In genomic region chr17:35267399-35268086, GRCm38 (mm10) we compare ENCODE assay signal across 25 mouse cellular contexts. TPM values are rescaled to one million over a fixed set of nuclear protein-coding genes. Genes with fewer than 3 reads are reported as not detected.
"Had no signal": no experiment of that assay in that cellular context is flagged by ENCODE, and none has a peak within 500 bp of the region (broad histone marks: within the 10 kb centered on the region; RNA-seq: fewer than 3 reads in every experiment).

No protein-coding gene starts in this region.

- H3K9ac ChIP-seq: liver, embryonic 13.5 days; liver, embryonic 15.5 days; liver, postnatal 0 days; lung, embryonic 15.5 days; midbrain, embryonic 13.5 days; midbrain, embryonic 15.5 days; neural tube, embryonic 12.5 days; stomach, embryonic 15.5 days had no signal

- H3K27ac ChIP-seq: liver, embryonic 13.5 days; liver, embryonic 15.5 days; lung, embryonic 15.5 days; macrophage; midbrain, embryonic 13.5 days; midbrain, embryonic 15.5 days; neural tube, embryonic 12.5 days; stomach, embryonic 15.5 days; stomach, postnatal 0 days had no signal

- H3K4me1 ChIP-seq: stomach, embryonic 15.5 days had no signal

- H3K27me3 ChIP-seq: megakaryocyte, embryonic 14.5 days had no signal

- ATAC-seq: liver, postnatal 0 days; lung, postnatal 0 days; midbrain, embryonic 13.5 days; midbrain, embryonic 15.5 days had no signal

- H3K4me2 ChIP-seq: liver, embryonic 13.5 days; liver, embryonic 15.5 days; lung, embryonic 15.5 days; midbrain, embryonic 11.5 days; midbrain, embryonic 13.5 days; midbrain, embryonic 15.5 days; neural tube, embryonic 12.5 days; stomach, embryonic 15.5 days had no signal

- H3K36me3 ChIP-seq: liver, embryonic 15.5 days; lung, embryonic 15.5 days; midbrain, embryonic 13.5 days; midbrain, embryonic 15.5 days; neural tube, embryonic 12.5 days; stomach, embryonic 15.5 days had no signal

- H3K4me3 ChIP-seq: liver, embryonic 13.5 days; liver, embryonic 15.5 days; lung, embryonic 15.5 days; midbrain, embryonic 13.5 days; midbrain, embryonic 15.5 days; myocyte; neural tube, embryonic 12.5 days; stomach, embryonic 15.5 days had no signal

- DNase-seq: liver, embryonic 13.5 days; liver, postnatal 0 days; lung, adult 2 months; lung, postnatal 14 days; lung, postnatal 36 days; right cerebral cortex, adult 18-20 months; right cerebral cortex, postnatal 14 days; thymus, adult 2 months; thymus, postnatal 36 days had no signal

- H3K9me3 ChIP-seq: liver, embryonic 13.5 days; liver, embryonic 15.5 days; lung, embryonic 15.5 days; midbrain, embryonic 13.5 days; midbrain, embryonic 15.5 days; neural tube, embryonic 12.5 days; stomach, embryonic 15.5 days had no signal

RNA-seq across cellular contexts. Expression of gene Gm16181, which starts 46.9 kb away (rescaled TPM):
- total RNA-seq: megakaryocyte progenitor cell, adult 5-6 weeks; midbrain, postnatal 0 days; neutrophil, adult 5-6 weeks had no signal
- polyA plus RNA-seq: lung, postnatal 0 days; macrophage; midbrain, embryonic 11.5 days; neural tube, embryonic 12.5 days; testis, adult 2 months; thymus, adult 2 months had no signal
